Comparison of ENCODE assay signal across 8 mouse cellular contexts in the genomic region with DNA sequence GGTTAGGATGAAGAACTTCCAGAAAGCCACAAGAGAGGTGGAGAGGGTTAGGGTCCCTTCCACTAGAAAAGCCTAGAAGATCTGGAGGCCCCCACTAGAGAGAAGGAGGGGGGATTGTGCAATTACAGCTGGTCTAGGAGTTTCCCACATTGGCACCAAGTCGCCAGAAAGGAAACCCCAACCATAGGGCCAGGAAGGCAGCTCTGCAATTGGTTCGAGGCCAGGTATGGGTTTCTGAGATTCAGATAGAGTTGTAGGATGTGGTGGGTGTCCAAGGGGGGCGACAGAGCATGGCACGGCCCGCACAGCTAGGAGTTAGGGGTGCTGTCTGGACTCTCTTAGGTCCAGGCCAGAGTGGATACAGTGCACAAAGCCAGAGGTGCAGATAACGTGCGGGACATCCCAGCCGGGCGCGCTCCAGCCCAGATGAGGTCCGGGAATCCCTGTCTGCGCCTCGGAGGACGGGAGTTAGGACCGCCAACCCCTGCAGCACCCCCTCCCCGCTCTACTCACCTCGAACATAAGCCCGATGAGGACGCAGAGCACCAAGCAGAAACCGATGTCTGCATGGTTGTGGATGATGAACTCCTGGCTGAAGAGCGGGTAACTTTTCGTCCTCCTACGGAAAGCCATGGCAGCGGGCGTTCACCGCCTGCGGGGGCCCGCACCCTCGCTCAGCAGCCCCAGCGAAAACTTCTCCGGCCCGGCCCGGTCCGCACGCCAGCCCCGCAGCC. TPM values are rescaled to one million over a fixed set of nuclear protein-coding genes. Genes with fewer than 3 reads are reported as not detected.
DNase-seq lines count a peak whose midpoint lies in the region; ATAC-seq and TF ChIP-seq lines count a peak whose summit lies in the region.

No protein-coding gene starts in this region.

- under 1% methylated on average over 36 of the region's 36 CpGs for WGBS in liver, postnatal 0 days (ENCODE audit: insufficient replicate concordance)
- WGBS in stomach, embryonic 14.5 days, result 2% methylated on average over 35 of the region's 36 CpGs

- H3K9ac ChIP-seq in liver, postnatal 0 days (replicated peaks), result peak overlapping the region; percentile 74
- H3K9ac ChIP-seq in stomach, embryonic 14.5 days (replicated peaks; ENCODE audit: low read depth, low read length), result peak overlapping the region; percentile 60

- H3K4me3 ChIP-seq in liver, postnatal 0 days (ENCODE audit: low read depth, low read length), result peak overlapping the region; percentile 68
- H3K4me3 ChIP-seq in stomach, embryonic 14.5 days (ENCODE audit: low read depth, low read length), result peak overlapping the region; percentile 67

- no peak for TF ChIP-seq EP300 in liver, postnatal 0 days (IDR thresholded peaks at IDR 0.05; ENCODE audit: low read depth)

- TF ChIP-seq CTCF in liver, postnatal 0 days (IDR thresholded peaks at IDR 0.05; ENCODE audit: low read depth), result no peak

- peak overlapping the region; percentile 74 for H3K4me2 ChIP-seq in liver, postnatal 0 days (ENCODE audit: low read depth, low read length)
- peak overlapping the region; percentile 59 for H3K4me2 ChIP-seq in stomach, embryonic 14.5 days (replicated peaks; ENCODE audit: low read depth, low read length)

- H3K27ac ChIP-seq in liver, postnatal 0 days (ENCODE audit: low read depth), result peak overlapping the region; percentile 50; the same call in 1 of the 2 replicates
- H3K27ac ChIP-seq in stomach, embryonic 14.5 days (ENCODE audit: low read length), result peak overlapping the region; percentile 39; the same call in 1 of the 2 replicates

- peak; percentile 37 for DNase-seq in embryo, embryonic 10.5 days (ENCODE audit: low spot score)
- no peak for DNase-seq in embryo, embryonic 9.5 days (ENCODE audit: extremely low spot score)
- peak; percentile 68 for DNase-seq in 416B (ENCODE audit: low read depth)
- peak; percentile 22 for DNase-seq in heart, postnatal 25 days (ENCODE audit: low spot score)
- no peak for DNase-seq in liver, postnatal 0 days
- no peak for DNase-seq in urinary bladder, adult 18-20 months (ENCODE audit: low spot score in 2 of 2)

- intact Hi-C loops in heart, postnatal 25 days (cut with DNase I), result loop anchor here (5.0 kb wide), 3 partner anchors 81 to 256 kb away; a partner anchor contains a TSS

- peaks cover 21% of the 10 kb centered on the region for H3K4me1 ChIP-seq in liver, postnatal 0 days (ENCODE audit: insufficient read depth)
- H3K4me1 ChIP-seq in stomach, embryonic 14.5 days (ENCODE audit: control insufficient read depth, insufficient read depth, low read length), result peaks cover 35% of the 10 kb centered on the region

- no peaks in the 10 kb centered on the region for H3K9me3 ChIP-seq in liver, postnatal 0 days (ENCODE audit: low read length)
- H3K9me3 ChIP-seq in stomach, embryonic 14.5 days (ENCODE audit: control insufficient read depth, low read depth, low read length), result no peaks in the 10 kb centered on the region

- H3K27me3 ChIP-seq in liver, postnatal 0 days (ENCODE audit: insufficient read depth, low read length), result no peaks in the 10 kb centered on the region
- H3K27me3 ChIP-seq in stomach, embryonic 14.5 days (ENCODE audit: control insufficient read depth, insufficient read depth, low read length), result no peaks in the 10 kb centered on the region

- peak; percentile 19 for ATAC-seq in common myeloid progenitor, adult 5-6 weeks (replicated peaks; ENCODE audit: low read depth, poor library complexity, severe bottlenecking)
- ATAC-seq in liver, postnatal 0 days, result peak; percentile 35
- peak; percentile 53 for ATAC-seq in stomach, embryonic 14.5 days (ENCODE audit: insufficient number of reproducible peaks, insufficient read depth, low FRiP score, low read depth)

- 0 out of 2 replicates have a peak, but pooled peaks cover 2% of the 10 kb centered on the region for H3K36me3 ChIP-seq in liver, postnatal 0 days (replicated peaks; ENCODE audit: insufficient read depth, low read length)
- no peaks in the 10 kb centered on the region for H3K36me3 ChIP-seq in stomach, embryonic 14.5 days (ENCODE audit: control insufficient read depth, insufficient read depth, low read length)

RNA-seq across cellular contexts. Expression of a gene that starts 0.4 kb away (rescaled TPM):
- 2.3 and 4.5 TPM in 2 replicates for total RNA-seq in common myeloid progenitor, adult 5-6 weeks (2017)
- total RNA-seq in heart, postnatal 25 days (2021), result 1 to 10 TPM; 6.9 to 7.4 TPM
- 5.5 and 6.5 TPM in 2 replicates for polyA plus RNA-seq in liver, postnatal 0 days (2015; fragmentation: Nextera tagmentation; extraction: Ambion mirVana)
- 9.9 and 10.6 TPM in 2 replicates for polyA plus RNA-seq in stomach, embryonic 14.5 days (2014; fragmentation: Nextera tagmentation; extraction: Ambion mirVana)

Comparison
In these comparisons a context has a peak if more than half of its experiments do, and no peak if none do; other contexts are left out.
1. DNase-seq: peak in embryo, embryonic 10.5 days (single experiment), 416B (single experiment) and heart, postnatal 25 days (single experiment); none in embryo, embryonic 9.5 days (single experiment), liver, postnatal 0 days (single experiment) and urinary bladder, adult 18-20 months (0 of 2).
2. Peak in every context shown above with its lines, with median percentiles within 50 percentile points of each other: ATAC-seq.